Mouse (Mus musculus) liver, embryonic 14.5 days (tissue): ENCODE data around the gene Dlat.

Experiments
- CTCF ChIP-seq: IDR thresholded peaks from 2 replicates; pipeline ENCODE4 v1.5.1; 2016; ENCODE audit warnings: antibody characterized with exemption, low read depth, control low read depth
- EP300 ChIP-seq: IDR thresholded peaks from 2 replicates; pipeline ENCODE4 v1.6.1; 2016; ENCODE audit warnings: antibody characterized with exemption, low read depth

- TF ChIP-seq CTCF (peak; percentile 64), EP300 (no peak)
These were observed 55.6 kb downstream of the Dlat start for GRCm38 (mm10) chr9:50603998-50604324.
